Mouse (Mus musculus) lung, adult 2 months (tissue): ENCODE measurements around the gene B9d2.

ENCODE experiments used
- CTCF ChIP-seq: fragments of 200-500 bp; IDR thresholded peaks from 2 replicates; pipeline ENCODE4 v1.5.1; 2011; ENCODE audit warnings: mild to moderate bottlenecking, low read length, control low read depth; ENCODE audit not compliant: insufficient read depth
- POLR2A ChIP-seq: fragments of 200-500 bp; IDR thresholded peaks from 2 replicates; pipeline ENCODE4 v1.6.1; 2011; ENCODE audit warnings: low read depth, mild to moderate bottlenecking, control low read depth, low read length, borderline replicate concordance; ENCODE audit errors: extremely low read depth

DNA sequence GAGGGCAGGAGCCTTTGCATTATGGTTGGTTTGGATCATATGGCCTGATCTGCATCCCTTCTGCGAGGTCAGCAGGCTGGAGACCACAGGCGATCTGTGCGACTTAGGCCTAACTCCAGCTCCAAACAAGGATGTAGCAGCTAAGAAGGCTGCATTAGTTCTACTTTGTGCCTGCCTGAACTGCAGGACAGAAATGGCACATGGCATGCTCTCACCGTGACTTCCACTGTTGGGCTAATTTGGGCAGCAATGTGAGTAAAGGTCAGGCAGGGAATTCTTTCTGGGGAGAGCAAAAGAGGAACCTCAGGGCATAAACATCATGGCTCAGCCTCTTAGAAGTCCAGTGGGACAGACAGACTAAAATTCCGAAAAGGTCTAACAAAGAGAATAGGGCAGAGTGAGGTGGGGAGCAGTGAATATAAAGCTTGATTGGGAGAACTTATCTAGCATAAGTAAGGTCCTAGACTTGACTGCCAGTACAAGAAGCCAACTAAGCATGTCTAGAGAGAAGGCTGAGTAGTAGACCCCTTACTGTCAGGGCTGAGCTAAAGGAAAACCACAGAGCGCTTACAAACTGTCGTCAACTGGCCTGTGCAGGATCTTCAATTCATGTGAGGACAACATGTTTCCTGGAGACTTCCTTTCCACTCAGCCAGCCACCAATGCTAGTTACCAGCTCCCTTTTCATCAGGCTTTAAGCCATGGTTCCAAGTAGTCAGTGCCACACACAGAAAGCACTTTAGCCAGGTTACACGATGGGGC lies 50.9 kb downstream of the B9d2 start:
- no peak for TF ChIP-seq CTCF
- no peak for TF ChIP-seq POLR2A
